Mouse (Mus musculus): ENCODE measurements around the gene Slc16a11. TPM values are rescaled to one million over a fixed set of nuclear protein-coding genes. Genes with fewer than 3 reads are reported as not detected.
A peak's percentile ranks its signal among the peaks of the same experiment; 100 is the strongest.
"Not testable (repeated sequence)": the region's sequence is repeated elsewhere in the genome, so short reads cannot be mapped to it uniquely, and the experiment has no call there.

Slc16a11 gene
- polyA plus RNA-seq (2016; fragmentation: Nextera tagmentation; extraction: Ambion mirVana) = 1.2 and 1.3 TPM in 2 replicates

DNA sequence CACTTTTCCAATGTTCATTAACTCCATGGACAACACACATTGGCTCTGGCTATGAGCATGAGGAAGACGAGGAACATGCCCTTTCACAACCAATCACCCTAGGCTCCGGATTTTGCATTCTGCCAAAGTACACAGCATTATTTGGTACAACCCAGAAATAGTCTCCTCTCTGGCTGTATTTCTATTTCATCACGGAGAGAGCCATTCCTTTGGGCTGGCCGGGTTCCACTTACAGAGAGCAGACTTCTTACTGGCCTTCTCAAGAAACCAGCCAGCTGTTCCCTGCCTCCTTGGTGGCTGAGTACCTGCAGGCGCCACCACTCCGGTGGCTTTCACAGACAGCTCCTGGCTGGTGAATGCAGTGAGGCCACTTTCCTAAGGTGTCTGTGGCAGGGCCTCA, at the start of gene Slc16a11:
Slc16a11 (plus strand) TSS at position 330 of the 400 bp plus-strand sequence.
- Histone ChIP-seq H3K4me3 (peak within 1 kb of the TSS; percentile 56), H3K27me3 (ENCODE audit: low read depth, poor library complexity, severe bottlenecking) (peaks cover 56% of the 10 kb centered on the region), H3K4me1 (peaks cover 25% of the 10 kb centered on the region), H3K27ac (replicated peaks) (no peak within 1 kb of the TSS), H3K36me3 (peaks cover 7% of the 10 kb centered on the region), H3K9me3 (replicated peaks) (no peaks in the 10 kb centered on the region)
- 66% methylated on average over 6 of the region's 6 CpGs for WGBS
- no peak for DNase-seq (ENCODE audit: low spot score)

DNA sequence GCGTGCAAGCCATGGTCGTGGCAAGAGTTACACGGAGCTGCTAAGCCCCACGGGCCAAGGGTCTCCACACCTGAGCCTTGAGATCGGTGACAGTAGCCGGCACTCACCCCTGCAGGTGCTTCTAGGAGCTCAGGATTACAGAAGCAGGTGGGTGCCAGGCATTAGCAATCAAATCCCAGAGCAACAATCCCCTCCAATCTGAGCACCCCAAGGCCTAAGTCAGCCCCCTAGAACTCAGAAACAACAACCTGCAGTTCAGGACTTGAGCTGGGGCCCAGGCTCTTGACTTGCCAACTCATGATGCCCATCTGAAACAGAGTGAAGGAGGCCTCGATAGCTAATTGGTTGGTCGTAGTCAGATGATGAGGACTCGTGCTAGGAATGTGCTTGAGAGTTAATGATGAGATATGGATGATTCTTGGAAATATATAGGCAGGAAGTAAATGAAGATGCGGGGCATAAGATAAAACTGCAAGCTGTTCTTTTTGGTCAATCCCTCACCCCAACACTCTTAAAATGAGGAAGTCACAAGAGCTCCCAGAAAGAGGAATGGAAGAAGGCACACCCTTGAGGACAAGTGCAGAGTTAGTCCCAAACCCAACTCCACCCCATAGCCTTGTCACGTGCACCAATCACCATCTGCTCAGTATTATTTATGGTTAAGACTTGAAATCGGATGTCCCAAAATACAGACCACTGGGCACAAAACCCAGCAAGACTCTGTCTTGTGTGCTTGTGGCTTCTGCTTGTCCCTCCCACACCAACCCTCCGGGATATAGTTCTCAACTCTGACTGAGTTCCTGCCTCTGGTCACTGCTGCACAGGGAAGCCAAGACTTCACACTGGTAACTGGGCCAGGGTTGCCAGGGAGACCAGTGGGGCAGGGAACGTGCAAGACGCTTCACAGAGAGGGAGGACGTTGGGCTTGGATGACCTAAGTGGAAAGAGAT, 46.3 kb upstream of the Slc16a11 start:
- Histone ChIP-seq H3K4me3 (no peak overlapping the region), H3K9me3 (replicated peaks) (no peaks in the 10 kb centered on the region), H3K27ac (replicated peaks) (no peak overlapping the region), H3K27me3 (ENCODE audit: low read depth, poor library complexity, severe bottlenecking) (no peaks in the 10 kb centered on the region), H3K4me1 (0 out of 2 replicates have a peak, but pooled peaks cover 3% of the 10 kb centered on the region), H3K36me3 (no peaks in the 10 kb centered on the region)
- DNase-seq (ENCODE audit: low spot score) = no peak
- 68% methylated on average over 16 of the region's 16 CpGs for WGBS

DNA sequence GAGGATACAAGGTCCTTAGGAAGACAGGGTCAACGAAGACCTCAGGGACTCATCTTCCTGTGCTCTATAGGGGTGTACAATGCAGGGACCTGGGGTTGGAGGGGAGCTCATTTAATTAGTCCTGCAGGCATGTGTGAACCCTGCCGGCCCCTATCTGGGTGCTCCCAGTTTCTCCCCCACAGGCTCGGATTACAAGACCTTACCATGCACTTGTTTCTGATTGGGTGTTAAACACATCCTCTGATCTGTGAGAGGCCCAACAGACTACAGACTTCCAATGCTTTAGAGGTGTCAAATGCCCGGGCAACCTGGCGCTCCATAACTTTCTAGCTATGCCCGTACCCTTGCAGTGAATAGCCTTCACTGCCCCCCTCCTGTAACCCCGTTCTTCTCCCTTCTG, 44.4 kb upstream of the Slc16a11 start:
- Histone ChIP-seq H3K4me1 (0 out of 2 replicates have a peak, but pooled peaks cover 3% of the 10 kb centered on the region), H3K27ac (replicated peaks) (no peak overlapping the region), H3K9me3 (replicated peaks) (no peaks in the 10 kb centered on the region), H3K27me3 (ENCODE audit: low read depth, poor library complexity, severe bottlenecking) (no peaks in the 10 kb centered on the region), H3K36me3 (no peaks in the 10 kb centered on the region), H3K4me3 (no peak overlapping the region)
- DNase-seq (ENCODE audit: low spot score) = no peak
- 66% methylated on average over 7 of the region's 7 CpGs for WGBS

DNA sequence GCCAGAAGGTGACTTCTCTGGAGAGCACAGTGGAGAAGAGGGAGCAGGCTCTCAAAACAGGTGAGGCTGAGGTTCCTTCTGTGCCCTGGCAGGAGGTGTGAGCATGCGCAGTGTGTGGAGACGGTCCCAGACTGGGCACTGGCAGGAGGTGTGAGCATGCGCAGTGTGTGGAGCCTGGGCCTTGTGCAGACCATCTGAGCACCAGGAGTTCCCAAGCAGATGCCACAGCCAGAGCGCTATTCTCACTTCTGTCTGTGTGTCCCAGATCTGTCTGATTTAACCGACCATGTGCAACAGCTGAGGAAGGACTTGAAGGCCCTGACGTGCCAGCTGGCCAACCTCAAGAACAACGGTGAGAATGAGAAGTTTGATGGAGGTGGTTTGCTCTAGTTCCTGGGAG, 43.1 kb upstream of the Slc16a11 start:
- DNase-seq (ENCODE audit: low spot score); H3K27me3 ChIP-seq (ENCODE audit: low read depth, poor library complexity, severe bottlenecking); H3K9me3 ChIP-seq (replicated peaks); H3K36me3 ChIP-seq; H3K27ac ChIP-seq (replicated peaks); H3K4me1 ChIP-seq; H3K4me3 ChIP-seq: not testable (repeated sequence)
- WGBS = 95% methylated on average over 7 of the region's 7 CpGs

DNA sequence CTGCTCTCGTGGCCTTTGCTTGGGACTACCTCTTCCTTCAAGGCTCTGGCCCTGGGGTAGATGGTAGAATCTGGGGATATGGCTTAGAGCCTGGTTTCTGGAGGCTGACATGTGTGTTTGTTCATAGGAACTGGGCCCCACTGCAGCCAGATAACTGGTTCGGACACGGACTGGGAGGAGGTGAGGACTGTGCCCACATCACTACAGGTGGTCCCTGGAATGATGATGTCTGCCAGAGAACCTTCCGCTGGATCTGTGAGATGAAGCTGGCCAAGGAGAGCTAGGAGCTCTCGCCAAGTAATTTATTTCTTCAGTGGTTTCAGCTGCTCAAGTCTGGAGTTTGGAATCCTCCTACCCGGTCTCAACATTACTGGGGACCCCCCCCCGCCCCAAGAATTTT, 42.3 kb upstream of the Slc16a11 start:
- H3K9me3 ChIP-seq (replicated peaks) = no peaks in the 10 kb centered on the region
- 86% methylated on average over 7 of the region's 7 CpGs for WGBS
- no peak for DNase-seq (ENCODE audit: low spot score)

DNA sequence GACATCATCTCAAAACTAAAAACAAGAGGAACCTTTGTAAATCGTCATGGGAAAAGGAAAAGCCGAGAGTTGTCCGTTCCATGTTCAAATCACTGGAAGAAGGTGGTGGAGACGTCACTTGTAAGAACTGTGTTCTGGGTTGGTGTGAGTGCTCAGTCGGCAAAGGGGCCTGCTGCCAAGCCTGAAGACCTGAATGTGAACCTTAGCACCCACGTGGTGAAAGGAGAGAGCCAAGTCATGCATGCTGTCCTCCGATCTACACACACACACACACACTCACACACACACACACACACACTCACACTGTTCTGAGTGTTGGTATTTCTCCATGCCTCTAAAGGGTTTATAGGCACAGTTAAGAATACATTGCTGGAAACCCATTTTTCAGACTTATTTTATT, 41.4 kb upstream of the Slc16a11 start:
- H3K27me3 ChIP-seq (ENCODE audit: low read depth, poor library complexity, severe bottlenecking) = no peaks in the 10 kb centered on the region
- DNase-seq (ENCODE audit: low spot score) = no peak
- WGBS = 85% methylated on average over 7 of the region's 7 CpGs
- H3K4me3 ChIP-seq = no peak overlapping the region
- no peak overlapping the region for H3K27ac ChIP-seq (replicated peaks)
- no peaks in the 10 kb centered on the region for H3K36me3 ChIP-seq
- 0 out of 2 replicates have a peak, but pooled peaks cover 3% of the 10 kb centered on the region for H3K4me1 ChIP-seq
- no peaks in the 10 kb centered on the region for H3K9me3 ChIP-seq (replicated peaks)

More for the DNA sequence above, 42.3 kb upstream of the Slc16a11 start:
- Histone ChIP-seq H3K4me3 (no peak overlapping the region), H3K4me1 (0 out of 2 replicates have a peak, but pooled peaks cover 3% of the 10 kb centered on the region), H3K27ac (replicated peaks) (no peak overlapping the region), H3K36me3 (no peaks in the 10 kb centered on the region), H3K27me3 (ENCODE audit: low read depth, poor library complexity, severe bottlenecking) (no peaks in the 10 kb centered on the region)

DNA sequence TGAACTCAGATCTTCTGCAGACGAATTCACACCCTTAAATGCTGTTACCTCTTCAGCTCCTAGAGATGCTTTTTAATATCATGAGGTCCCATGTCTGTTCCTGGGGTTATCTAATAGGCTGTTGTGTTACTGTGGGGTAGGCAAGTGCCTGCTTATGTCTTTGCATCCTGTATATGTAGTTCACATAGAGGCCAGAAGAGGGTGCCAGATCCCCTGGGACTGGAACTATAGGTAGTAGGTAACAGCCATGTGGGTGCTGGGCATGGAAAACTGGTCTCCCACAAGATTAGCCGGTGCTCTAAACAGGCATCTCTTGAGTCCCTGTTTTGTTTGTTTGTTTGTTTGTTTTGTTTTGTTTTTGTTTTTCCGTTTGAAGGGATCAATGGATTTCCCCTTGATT, 40.7 kb upstream of the Slc16a11 start:
- no peak overlapping the region for H3K4me3 ChIP-seq
- H3K4me1 ChIP-seq = no peaks in the 10 kb centered on the region
- DNase-seq (ENCODE audit: low spot score) = no peak
- no peak overlapping the region for H3K27ac ChIP-seq (replicated peaks)
- H3K9me3 ChIP-seq (replicated peaks) = no peaks in the 10 kb centered on the region
- 48% methylated on average over 3 of the region's 3 CpGs for WGBS
- no peaks in the 10 kb centered on the region for H3K36me3 ChIP-seq
- H3K27me3 ChIP-seq (ENCODE audit: low read depth, poor library complexity, severe bottlenecking) = no peaks in the 10 kb centered on the region

DNA sequence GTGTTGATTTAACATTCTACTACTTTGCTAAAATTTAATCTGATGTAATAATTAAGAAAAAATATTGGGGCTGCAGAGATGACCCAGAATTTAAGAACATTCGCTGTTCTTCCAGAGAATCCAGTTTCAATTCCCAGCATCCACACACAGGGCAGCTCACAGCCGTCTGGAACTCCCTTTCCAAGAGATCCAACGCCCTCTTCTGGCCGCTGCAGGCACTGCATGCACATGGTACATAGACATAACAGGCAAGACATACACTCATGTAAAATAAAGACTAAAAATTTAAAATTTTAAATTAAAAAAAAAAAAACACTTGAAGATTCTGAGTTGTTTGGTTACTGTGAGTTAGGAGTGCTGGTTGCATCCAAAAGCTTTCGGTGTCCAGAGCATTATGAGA, 40.3 kb upstream of the Slc16a11 start:
- Histone ChIP-seq H3K9me3 (replicated peaks) (no peaks in the 10 kb centered on the region), H3K27me3 (ENCODE audit: low read depth, poor library complexity, severe bottlenecking) (no peaks in the 10 kb centered on the region), H3K4me3 (no peak overlapping the region), H3K4me1 (no peaks in the 10 kb centered on the region), H3K27ac (replicated peaks) (no peak overlapping the region), H3K36me3 (no peaks in the 10 kb centered on the region)
- no peak for DNase-seq (ENCODE audit: low spot score)
- WGBS = 57% methylated on average over 5 of the region's 5 CpGs

DNA sequence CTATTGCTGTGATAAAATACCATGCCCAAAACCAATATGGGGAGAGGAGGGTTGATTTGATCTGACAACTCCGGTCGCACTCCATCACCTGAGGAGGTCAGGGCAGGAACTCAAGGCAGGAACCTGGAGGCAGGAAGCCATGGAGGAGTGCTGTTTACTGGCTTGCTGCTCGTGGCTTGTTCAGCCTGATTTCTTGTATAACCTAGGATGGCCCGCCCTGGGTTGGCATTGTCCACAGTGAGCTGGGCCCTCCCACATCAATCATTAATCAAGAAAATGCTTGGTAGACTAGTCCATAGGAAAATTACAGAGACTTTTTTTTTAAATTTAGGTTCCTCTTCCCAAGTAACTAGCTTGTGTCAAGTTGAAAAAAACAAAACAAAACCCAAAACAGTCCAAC, 38.1 kb upstream of the Slc16a11 start:
- Histone ChIP-seq H3K4me1 (no peaks in the 10 kb centered on the region), H3K27me3 (ENCODE audit: low read depth, poor library complexity, severe bottlenecking) (no peaks in the 10 kb centered on the region), H3K4me3 (no peak overlapping the region), H3K36me3 (no peaks in the 10 kb centered on the region), H3K27ac (replicated peaks) (no peak overlapping the region), H3K9me3 (replicated peaks) (no peaks in the 10 kb centered on the region)
- DNase-seq (ENCODE audit: low spot score) = no peak
- 87% methylated on average over 4 of the region's 4 CpGs for WGBS

DNA sequence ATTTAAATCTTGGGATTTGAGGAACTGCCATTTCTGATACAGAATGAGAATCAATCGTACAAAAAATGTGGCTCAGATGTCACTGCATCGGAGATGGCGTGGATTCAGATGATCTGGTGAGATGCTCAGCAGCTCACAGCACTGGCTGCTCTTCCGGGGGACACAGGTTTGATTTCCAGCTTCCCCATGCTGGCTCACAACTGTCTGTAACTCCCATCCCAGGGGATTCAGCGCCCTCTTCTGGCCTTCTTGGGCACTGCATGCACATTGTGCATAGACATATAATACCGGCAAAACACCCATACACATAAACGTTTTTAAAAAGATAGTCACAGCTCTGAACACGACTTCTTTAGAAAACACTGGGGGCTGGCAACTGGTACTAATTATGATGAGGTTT, 34.9 kb upstream of the Slc16a11 start:
- 76% methylated on average over 8 of the region's 8 CpGs for whole genome bisulfite sequencing
- no peak for DNase-seq (ENCODE audit: low spot score)
- Histone ChIP-seq H3K27me3 (ENCODE audit: low read depth, poor library complexity, severe bottlenecking) (no peaks in the 10 kb centered on the region), H3K9me3 (replicated peaks) (no peaks in the 10 kb centered on the region), H3K36me3 (no peaks in the 10 kb centered on the region), H3K4me3 (no peak overlapping the region), H3K4me1 (no peaks in the 10 kb centered on the region), H3K27ac (replicated peaks) (no peak overlapping the region)

DNA sequence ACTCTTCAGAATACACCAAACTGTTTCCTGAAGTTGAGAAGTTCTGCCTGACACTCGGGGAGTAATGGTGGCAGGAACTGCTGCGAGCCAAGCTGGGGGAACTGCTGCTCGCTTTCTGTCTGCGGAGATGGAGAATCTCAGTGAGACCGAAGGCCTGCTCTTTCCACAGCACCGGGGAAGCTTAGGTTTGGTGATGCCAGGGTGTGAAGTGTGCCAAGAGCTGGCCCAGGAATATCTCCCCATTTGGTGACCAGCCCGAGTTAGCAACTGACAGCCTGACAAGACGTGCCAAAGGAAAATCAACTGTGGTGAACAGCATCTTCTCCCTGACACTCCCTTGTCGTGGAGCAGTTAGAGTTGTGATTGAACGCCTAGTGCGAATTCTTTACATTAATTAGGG, 34.2 kb upstream of the Slc16a11 start:
- H3K36me3 ChIP-seq = no peaks in the 10 kb centered on the region
- WGBS = 91% methylated on average over 11 of the region's 11 CpGs
- H3K27me3 ChIP-seq (ENCODE audit: low read depth, poor library complexity, severe bottlenecking) = no peaks in the 10 kb centered on the region
- H3K9me3 ChIP-seq (replicated peaks) = no peaks in the 10 kb centered on the region
- H3K4me1 ChIP-seq = no peaks in the 10 kb centered on the region
- no peak overlapping the region for H3K4me3 ChIP-seq
- DNase-seq (ENCODE audit: low spot score) = no peak
- H3K27ac ChIP-seq (replicated peaks) = no peak overlapping the region

DNA sequence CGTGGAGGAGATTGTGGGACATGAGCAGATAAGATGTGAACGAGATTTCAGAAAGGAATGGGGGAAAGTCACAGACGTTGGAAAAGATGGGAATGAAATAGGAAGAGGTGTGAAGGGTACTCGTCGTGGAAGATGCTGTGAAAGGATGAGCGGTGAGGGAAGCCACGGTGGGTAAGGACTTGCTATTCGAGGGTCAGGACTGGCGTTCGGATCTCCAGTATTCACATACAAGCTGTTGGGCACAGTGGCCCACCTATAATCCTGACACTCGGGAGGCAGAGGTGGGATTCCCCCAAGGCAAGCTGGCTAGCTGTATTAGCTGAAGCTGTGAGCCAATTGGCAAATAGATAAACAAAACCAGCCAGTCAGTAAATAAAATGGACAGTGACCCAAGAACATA, 33.8 kb upstream of the Slc16a11 start:
- Histone ChIP-seq H3K9me3 (replicated peaks) (no peaks in the 10 kb centered on the region), H3K27me3 (ENCODE audit: low read depth, poor library complexity, severe bottlenecking) (no peaks in the 10 kb centered on the region), H3K4me3 (no peak overlapping the region), H3K4me1 (no peaks in the 10 kb centered on the region), H3K36me3 (no peaks in the 10 kb centered on the region), H3K27ac (replicated peaks) (no peak overlapping the region)
- DNase-seq (ENCODE audit: low spot score) = no peak
- 85% methylated on average over 11 of the region's 11 CpGs for WGBS

DNA sequence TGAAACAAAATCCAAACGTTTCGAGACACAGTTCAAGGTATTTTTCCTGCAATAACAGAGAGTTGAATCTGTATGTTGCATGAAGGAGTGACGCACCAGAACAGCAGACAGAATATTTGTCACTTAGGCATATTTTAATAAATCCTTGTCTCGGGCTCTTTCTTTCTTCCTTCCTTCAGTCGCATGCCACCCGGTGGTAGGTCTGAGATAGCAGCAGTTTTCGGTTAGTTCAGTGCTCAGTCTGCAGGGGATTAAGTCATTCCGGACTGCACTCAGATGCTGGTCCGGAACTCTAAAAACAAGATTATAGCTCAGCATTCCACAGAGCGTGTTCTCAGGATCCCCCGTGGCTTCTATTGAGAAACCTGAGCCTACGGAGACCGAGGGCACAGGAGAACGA, 33.2 kb upstream of the Slc16a11 start:
- WGBS = 37% methylated on average over 14 of the region's 14 CpGs
- Histone ChIP-seq H3K9me3 (replicated peaks) (no peaks in the 10 kb centered on the region), H3K4me3 (no peak overlapping the region), H3K36me3 (no peaks in the 10 kb centered on the region), H3K27ac (replicated peaks) (no peak overlapping the region), H3K27me3 (ENCODE audit: low read depth, poor library complexity, severe bottlenecking) (no peaks in the 10 kb centered on the region), H3K4me1 (no peaks in the 10 kb centered on the region)
- peak; percentile 36 for DNase-seq (ENCODE audit: low spot score)
